Mouse (Mus musculus) hindbrain, embryonic 15.5 days (tissue): Measurements from ENCODE around the gene Cadps2. TPM values are rescaled to one million over a fixed set of nuclear protein-coding genes. Genes with fewer than 3 reads are reported as not detected.

ENCODE experiments used
- ATAC-seq: fragments of 200-750 bp; cut with Nextera tagmentation; 2 replicates; pipeline ENCODE4 v1.8.0; 2017; ENCODE audit warnings: low read depth, moderate number of reproducible peaks, moderate TSS enrichment; ENCODE audit not compliant: low FRiP score
- H3K27ac ChIP-seq: fragments of 300-500 bp; sonication (generic); replicated peaks from 2 replicates; pipeline ENCODE4 v1.5.1; 2015; ENCODE audit warnings: mild to moderate bottlenecking, inconsistent platforms
- H3K27me3 ChIP-seq: fragments of 300-500 bp; sonication (generic); 2 replicates; pipeline ENCODE4 v1.6.1; 2015; ENCODE audit warnings: control low read depth, inconsistent platforms
- H3K36me3 ChIP-seq: fragments of 300-500 bp; sonication (generic); 2 replicates; pipeline ENCODE4 v1.6.1; 2015; ENCODE audit warnings: control low read depth, inconsistent platforms
- H3K4me1 ChIP-seq: fragments of 300-500 bp; sonication (generic); replicated peaks from 2 replicates; pipeline ENCODE4 v1.6.1; 2015; ENCODE audit warnings: control low read depth, inconsistent platforms
- H3K4me2 ChIP-seq: fragments of 300-500 bp; sonication (generic); 2 replicates; pipeline ENCODE4 v1.6.1; 2015; ENCODE audit warnings: moderate library complexity, mild to moderate bottlenecking, inconsistent platforms
- H3K4me3 ChIP-seq: fragments of 300-500 bp; sonication (generic); 2 replicates; pipeline ENCODE4 v1.5.1; 2015; ENCODE audit warnings: mild to moderate bottlenecking, inconsistent platforms
- H3K9ac ChIP-seq: fragments of 300-500 bp; sonication (generic); 2 replicates; pipeline ENCODE4 v1.6.1; 2015; ENCODE audit warnings: inconsistent platforms
- H3K9me3 ChIP-seq: fragments of 300-500 bp; sonication (generic); 2 replicates; pipeline ENCODE4 v1.6.1; 2016; ENCODE audit warnings: control low read depth, inconsistent platforms
- WGBS: fragments of 180-500 bp; shearing (Covaris S2); methylation state at CpG from one replicate; pipeline ENCODE4 v1.1.7; 2015; 5-methylcytosine and 5-hydroxymethylcytosine counted together
- polyA plus RNA-seq: library from polyadenylated mRNA; unstranded; fragments of >200 nt; fragmentation: Nextera tagmentation; extraction: Ambion mirVana; gene quantifications from 2 replicates; pipeline ENCODE4 v1.2.1, GENCODE M21; 2015

Cadps2 gene
- polyA plus RNA-seq, 1 experiment from 2014 or later = 13.9 TPM

- Histone ChIP-seq H3K4me3 (no peak overlapping the region), H3K27ac (no peak overlapping the region; the same call in 1 of the 2 replicates), H3K27me3 (no peaks in the 10 kb centered on the region), H3K9ac (no peak overlapping the region), H3K4me2 (no peak overlapping the region), H3K36me3 (no peaks in the 10 kb centered on the region), H3K9me3 (no peaks in the 10 kb centered on the region), H3K4me1 (peaks cover 4% of the 10 kb centered on the region; the same call in 1 of the 2 replicates)
- ATAC-seq = no peak; the same call in 1 of the 2 replicates
- WGBS = 59% methylated on average over 7 of the region's 7 CpGs
These were observed 501.7 kb downstream of the Cadps2 start for GRCm38 (mm10) chr6:23337411-23338063.

DNA sequence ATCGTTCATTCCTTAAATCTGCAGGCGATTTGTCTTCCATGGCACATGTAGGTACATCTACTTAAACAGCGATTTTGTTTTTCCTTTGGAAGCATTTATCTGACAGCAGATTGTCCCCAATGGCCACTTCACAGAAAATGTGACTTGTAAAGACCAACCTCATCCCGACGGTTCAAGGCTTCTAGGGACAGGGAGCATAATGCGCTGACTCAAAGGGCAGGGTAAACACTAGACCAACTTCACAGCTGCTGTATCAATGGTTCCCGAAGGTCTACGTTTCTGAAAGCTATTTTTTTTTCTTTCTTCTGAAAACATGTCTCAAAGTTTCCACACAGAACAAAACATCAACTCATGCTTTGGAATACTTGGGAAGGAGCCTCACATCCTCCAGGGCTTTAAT is 524.3 kb downstream of the Cadps2 start:
- no peaks in the 10 kb centered on the region for H3K4me1 ChIP-seq
- no peak for ATAC-seq
- H3K36me3 ChIP-seq = no peaks in the 10 kb centered on the region
- WGBS = 67% methylated on average over 8 of the region's 8 CpGs
- no peak overlapping the region for H3K9ac ChIP-seq
- H3K4me2 ChIP-seq = no peak overlapping the region
- H3K9me3 ChIP-seq = no peaks in the 10 kb centered on the region
- no peak overlapping the region for H3K4me3 ChIP-seq
- H3K27me3 ChIP-seq = no peaks in the 10 kb centered on the region
- no peak overlapping the region for H3K27ac ChIP-seq

GRCm38 (mm10) chr6:23314291-23314690 is 524.9 kb downstream of the Cadps2 start:
- H3K27ac ChIP-seq = no peak overlapping the region

GRCm38 (mm10) chr6:23306046-23306445 is 533.2 kb downstream of the Cadps2 start:
- no peaks in the 10 kb centered on the region for H3K4me1 ChIP-seq
- H3K9me3 ChIP-seq = no peaks in the 10 kb centered on the region
- no peak for ATAC-seq
- H3K27me3 ChIP-seq = no peaks in the 10 kb centered on the region
- 88% methylated on average over 6 of the region's 6 CpGs for WGBS
- no peak overlapping the region for H3K9ac ChIP-seq
- H3K36me3 ChIP-seq = no peaks in the 10 kb centered on the region
- no peak overlapping the region for H3K4me2 ChIP-seq
- no peak overlapping the region for H3K27ac ChIP-seq
- no peak overlapping the region for H3K4me3 ChIP-seq

More at GRCm38 (mm10) chr6:23314291-23314690, 524.9 kb downstream of the Cadps2 start:
- Histone ChIP-seq H3K27me3 (no peaks in the 10 kb centered on the region), H3K4me1 (no peaks in the 10 kb centered on the region), H3K9me3 (no peaks in the 10 kb centered on the region), H3K4me2 (no peak overlapping the region), H3K36me3 (no peaks in the 10 kb centered on the region), H3K4me3 (no peak overlapping the region), H3K9ac (no peak overlapping the region)
- WGBS = 50% methylated on average over 5 of the region's 5 CpGs
- no peak for ATAC-seq

DNA sequence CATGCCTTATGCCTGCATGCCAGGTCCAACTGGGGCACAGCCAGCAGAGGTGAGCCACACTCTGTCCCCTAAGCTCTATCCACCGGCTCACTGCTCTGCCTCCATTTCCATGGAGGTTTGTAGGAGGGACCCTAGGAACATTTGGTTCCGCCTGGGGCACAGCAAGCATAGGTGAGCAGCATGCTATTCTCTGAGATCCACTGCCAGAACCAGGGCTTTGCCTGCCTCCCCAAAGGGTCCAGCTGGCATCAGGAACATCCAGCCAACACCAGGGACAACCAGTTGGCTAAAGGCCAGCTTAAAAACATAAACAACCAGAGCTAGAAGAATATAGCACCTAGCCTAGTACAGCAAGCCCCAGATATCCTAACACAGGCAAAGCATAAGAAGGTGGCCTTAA is 540.6 kb downstream of the Cadps2 start:
- H3K27ac ChIP-seq = no peak overlapping the region
- no peaks in the 10 kb centered on the region for H3K4me1 ChIP-seq
- no peaks in the 10 kb centered on the region for H3K36me3 ChIP-seq
- H3K4me2 ChIP-seq = no peak overlapping the region
- H3K9me3 ChIP-seq = no peaks in the 10 kb centered on the region
- H3K4me3 ChIP-seq = no peak overlapping the region
- WGBS = 76% methylated on average over 2 of the region's 2 CpGs
- no peak overlapping the region for H3K9ac ChIP-seq
- H3K27me3 ChIP-seq = no peaks in the 10 kb centered on the region
- no peak for ATAC-seq

DNA sequence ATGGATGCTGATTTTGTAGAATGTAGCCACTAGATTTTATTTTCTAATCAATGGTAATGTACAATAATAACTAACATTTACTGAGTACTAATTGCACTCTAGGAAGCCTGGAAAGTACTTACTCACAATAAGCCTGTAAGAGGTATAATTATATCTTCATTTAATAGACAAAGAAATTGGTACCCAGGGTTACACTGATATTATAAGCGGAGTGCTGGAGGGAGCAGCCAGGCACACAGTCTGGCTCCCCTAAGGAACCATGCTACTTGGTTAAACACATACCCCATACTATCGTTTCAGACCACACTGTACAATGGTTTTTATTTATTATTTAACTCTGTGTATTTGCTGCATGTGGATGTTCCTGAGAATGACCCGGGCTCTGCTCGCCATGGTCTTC is 544.5 kb downstream of the Cadps2 start:
- no peak for ATAC-seq
- no peaks in the 10 kb centered on the region for H3K9me3 ChIP-seq
- WGBS = 84% methylated on average over 4 of the region's 4 CpGs

GRCm38 (mm10) chr6:23288752-23289151 is 550.5 kb downstream of the Cadps2 start:
- ATAC-seq = no peak
- H3K4me2 ChIP-seq = no peak overlapping the region

More for the DNA sequence above, 544.5 kb downstream of the Cadps2 start:
- Histone ChIP-seq H3K4me1 (no peaks in the 10 kb centered on the region), H3K9ac (no peak overlapping the region), H3K27me3 (no peaks in the 10 kb centered on the region), H3K36me3 (no peaks in the 10 kb centered on the region), H3K4me3 (no peak overlapping the region), H3K27ac (no peak overlapping the region), H3K4me2 (no peak overlapping the region)

DNA sequence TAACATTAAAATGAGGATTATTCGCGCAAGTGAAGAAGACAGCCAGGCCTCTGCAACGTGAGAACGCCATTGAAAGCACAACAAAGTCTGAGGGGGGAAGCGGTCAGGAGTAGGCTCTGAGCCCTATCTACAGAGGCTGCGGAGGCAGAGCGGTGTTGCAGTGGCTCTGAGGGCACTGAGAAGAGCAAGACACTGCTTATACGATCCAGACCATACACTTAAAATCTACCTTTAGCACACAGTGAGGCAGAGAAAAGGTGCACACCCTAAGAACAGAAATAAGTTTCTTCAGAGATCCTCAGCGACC is 557.8 kb downstream of the Cadps2 start:
- no peak overlapping the region for H3K4me3 ChIP-seq
- peaks cover 6% of the 10 kb centered on the region; the same call in 1 of the 2 replicates for H3K4me1 ChIP-seq
- H3K27ac ChIP-seq = no peak overlapping the region
- no peak overlapping the region for H3K4me2 ChIP-seq
- no peaks in the 10 kb centered on the region for H3K9me3 ChIP-seq
- H3K36me3 ChIP-seq = no peaks in the 10 kb centered on the region
- peak; percentile 16; the same call in 1 of the 2 replicates for ATAC-seq
- H3K27me3 ChIP-seq = peaks cover 40% of the 10 kb centered on the region
- 55% methylated on average over 9 of the region's 9 CpGs for WGBS
- H3K9ac ChIP-seq = no peak overlapping the region

More at GRCm38 (mm10) chr6:23288752-23289151, 550.5 kb downstream of the Cadps2 start:
- Histone ChIP-seq H3K9ac (no peak overlapping the region), H3K9me3 (no peaks in the 10 kb centered on the region), H3K27ac (no peak overlapping the region), H3K4me3 (no peak overlapping the region), H3K4me1 (no peaks in the 10 kb centered on the region), H3K27me3 (0 out of 2 replicates have a peak, but pooled peaks cover 10% of the 10 kb centered on the region), H3K36me3 (no peaks in the 10 kb centered on the region)
- 91% methylated on average over 4 of the region's 4 CpGs for WGBS

GRCm38 (mm10) chr6:23280811-23281513 is 558.3 kb downstream of the Cadps2 start:
- peaks cover 6% of the 10 kb centered on the region; the same call in 1 of the 2 replicates for H3K4me1 ChIP-seq
- no peak overlapping the region for H3K4me2 ChIP-seq
- H3K27me3 ChIP-seq = peaks cover 46% of the 10 kb centered on the region
- no peak overlapping the region for H3K9ac ChIP-seq
- H3K4me3 ChIP-seq = no peak overlapping the region
- WGBS = 15% methylated on average over 15 of the region's 15 CpGs
- ATAC-seq = peak; percentile 85
- H3K27ac ChIP-seq = no peak overlapping the region
- no peaks in the 10 kb centered on the region for H3K9me3 ChIP-seq
- H3K36me3 ChIP-seq = no peaks in the 10 kb centered on the region

DNA sequence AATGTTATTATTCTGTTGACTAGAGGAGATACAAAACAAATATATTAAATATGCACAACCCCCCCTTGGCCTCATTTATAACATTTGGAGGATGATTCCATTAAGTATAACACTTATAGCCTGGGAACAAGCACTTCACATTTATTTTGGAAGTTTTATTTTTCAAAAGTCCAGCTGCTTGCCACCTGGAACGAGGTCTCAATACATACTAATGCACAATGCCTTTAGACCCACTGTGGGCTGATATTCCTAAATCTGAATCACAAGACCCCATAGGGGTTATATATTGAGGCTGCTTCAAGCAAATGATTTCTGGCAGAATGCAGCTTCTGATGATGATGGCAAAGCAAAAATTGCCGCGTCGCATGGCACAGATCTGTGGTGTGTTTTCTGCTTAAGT is 565.7 kb downstream of the Cadps2 start:
- H3K4me3 ChIP-seq = no peak overlapping the region
- peaks cover 3% of the 10 kb centered on the region; the same call in 1 of the 2 replicates for H3K4me1 ChIP-seq
- peaks cover 62% of the 10 kb centered on the region for H3K27me3 ChIP-seq
- no peak overlapping the region for H3K9ac ChIP-seq
- H3K27ac ChIP-seq = no peak overlapping the region
- no peak for ATAC-seq
- H3K9me3 ChIP-seq = no peaks in the 10 kb centered on the region
- no peak overlapping the region for H3K4me2 ChIP-seq
- 31% methylated on average over 4 of the region's 4 CpGs for WGBS
- no peaks in the 10 kb centered on the region for H3K36me3 ChIP-seq

DNA sequence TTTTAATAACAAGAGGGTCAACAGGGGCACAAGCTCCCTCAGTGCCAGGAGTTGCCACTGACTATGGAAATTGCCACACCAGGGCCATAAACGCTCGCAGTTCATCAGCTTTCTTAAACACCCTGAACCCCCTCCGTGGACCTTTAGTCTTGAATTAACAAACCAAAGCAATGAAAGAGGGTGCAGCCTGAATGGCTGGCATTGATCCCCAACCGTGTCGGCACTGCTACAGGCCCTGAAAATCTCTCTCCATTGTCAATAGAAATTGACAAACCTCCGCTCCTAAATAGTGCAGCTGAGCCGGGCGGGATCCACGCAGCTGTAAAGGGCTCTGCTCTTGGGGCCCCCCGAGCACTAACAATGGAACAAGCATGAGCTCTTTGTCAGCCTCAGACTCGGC is 566.2 kb downstream of the Cadps2 start:
- Histone ChIP-seq H3K9ac (no peak overlapping the region), H3K4me2 (peak overlapping the region; percentile 15; the same call in 1 of the 2 replicates), H3K36me3 (no peaks in the 10 kb centered on the region), H3K27me3 (peaks cover 62% of the 10 kb centered on the region), H3K4me1 (peaks cover 3% of the 10 kb centered on the region; the same call in 1 of the 2 replicates), H3K27ac (no peak overlapping the region), H3K9me3 (no peaks in the 10 kb centered on the region), H3K4me3 (no peak overlapping the region)
- 3% methylated on average over 11 of the region's 11 CpGs for WGBS
- no peak for ATAC-seq

GRCm38 (mm10) chr6:23272542-23272941 is 566.7 kb downstream of the Cadps2 start:
- Histone ChIP-seq H3K27ac (no peak overlapping the region), H3K9me3 (no peaks in the 10 kb centered on the region), H3K36me3 (no peaks in the 10 kb centered on the region), H3K4me1 (peaks cover 3% of the 10 kb centered on the region; the same call in 1 of the 2 replicates), H3K9ac (no peak overlapping the region), H3K4me3 (no peak overlapping the region), H3K27me3 (peaks cover 65% of the 10 kb centered on the region), H3K4me2 (no peak overlapping the region)
- no peak for ATAC-seq
- WGBS = 14% methylated on average over 7 of the region's 7 CpGs
